Comparison of ENCODE assay signal across 11 mouse cellular contexts in genomic region chr5:28460556-28461350, GRCm38 (mm10). TPM values are rescaled to one million over a fixed set of nuclear protein-coding genes. Genes with fewer than 3 reads are reported as not detected.
DNase-seq lines count a peak whose midpoint lies in the region; ATAC-seq and TF ChIP-seq lines count a peak whose summit lies in the region.
"Had no signal": no experiment of that assay in that cellular context is flagged by ENCODE, and none has a peak within 500 bp of the region (broad histone marks: within the 10 kb centered on the region; RNA-seq: fewer than 3 reads in every experiment).

No protein-coding gene starts in this region.

- peak overlapping the region; percentile 71 for H3K4me2 ChIP-seq in lung, embryonic 14.5 days
- no peak overlapping the region for H3K4me2 ChIP-seq in embryonic facial prominence, embryonic 14.5 days (ENCODE audit: low read depth, low read length)
- peak overlapping the region; percentile 67 for H3K4me2 ChIP-seq in lung, embryonic 15.5 days
- H3K4me2 ChIP-seq in stomach, embryonic 16.5 days (ENCODE audit: low read depth, low read length): peak overlapping the region; percentile 52
- H3K4me2 ChIP-seq: embryonic facial prominence, embryonic 15.5 days; liver, embryonic 13.5 days had no signal

- peaks cover 98% of the 10 kb centered on the region for H3K27me3 ChIP-seq in lung, embryonic 14.5 days (ENCODE audit: insufficient read depth, low read length)
- H3K27me3 ChIP-seq in embryonic facial prominence, embryonic 14.5 days (replicated peaks; ENCODE audit: control insufficient read depth, insufficient read depth, low read length): peaks cover 98% of the 10 kb centered on the region
- H3K27me3 ChIP-seq in lung, embryonic 15.5 days: peaks cover 97% of the 10 kb centered on the region
- peaks cover 93% of the 10 kb centered on the region for H3K27me3 ChIP-seq in stomach, embryonic 16.5 days (ENCODE audit: control insufficient read depth, insufficient read depth, low read length)

- H3K4me1 ChIP-seq in lung, embryonic 14.5 days (ENCODE audit: insufficient read depth): no peaks in the 10 kb centered on the region
- peaks cover 9% of the 10 kb centered on the region for H3K4me1 ChIP-seq in embryonic facial prominence, embryonic 14.5 days (ENCODE audit: control insufficient read depth, insufficient read depth, low read length)
- peaks cover 40% of the 10 kb centered on the region for H3K4me1 ChIP-seq in lung, embryonic 15.5 days
- peaks cover 23% of the 10 kb centered on the region for H3K4me1 ChIP-seq in stomach, embryonic 16.5 days (ENCODE audit: control insufficient read depth, insufficient read depth, low read length)

- H3K27ac ChIP-seq in lung, embryonic 14.5 days (ENCODE audit: low read depth): peak overlapping the region; percentile 98
- no peak overlapping the region for H3K27ac ChIP-seq in embryonic facial prominence, embryonic 14.5 days (replicated peaks; ENCODE audit: low read depth, low read length)
- H3K27ac ChIP-seq in lung, embryonic 15.5 days: peak overlapping the region; percentile 97
- peak overlapping the region; percentile 14; the same call in 1 of the 2 replicates for H3K27ac ChIP-seq in stomach, embryonic 16.5 days (ENCODE audit: low read length)
- H3K27ac ChIP-seq in left cerebral cortex, adult 2 months: no peak overlapping the region
- H3K27ac ChIP-seq: embryonic facial prominence, embryonic 15.5 days; heart, adult 2 months; liver, embryonic 13.5 days had no signal

- under 1% methylated on average over 17 of the region's 17 CpGs for WGBS in lung, embryonic 14.5 days
- 1% methylated on average over 15 of the region's 17 CpGs for WGBS in embryonic facial prominence, embryonic 14.5 days
- under 1% methylated on average over 17 of the region's 17 CpGs for WGBS in lung, embryonic 15.5 days
- 4% methylated on average over 17 of the region's 17 CpGs for WGBS in stomach, embryonic 16.5 days

- no peak for ATAC-seq in lung, embryonic 14.5 days (ENCODE audit: insufficient read depth)
- no peak for ATAC-seq in embryonic facial prominence, embryonic 14.5 days (ENCODE audit: low read depth)
- ATAC-seq in lung, embryonic 15.5 days (ENCODE audit: borderline replicate concordance, extremely low read depth, low FRiP score, low TSS enrichment): no peak
- no peak for ATAC-seq in stomach, embryonic 16.5 days (ENCODE audit: insufficient read depth, low FRiP score)

- no peak for TF ChIP-seq CTCF in lung, embryonic 14.5 days (IDR thresholded peaks at IDR 0.05; ENCODE audit: low read depth)
- no peak for TF ChIP-seq CTCF in left cerebral cortex, adult 2 months (IDR thresholded peaks at IDR 0.05)

- H3K4me3 ChIP-seq in lung, embryonic 14.5 days (ENCODE audit: low read depth, low read length): peak overlapping the region; percentile 57
- no peak overlapping the region for H3K4me3 ChIP-seq in embryonic facial prominence, embryonic 14.5 days (ENCODE audit: low read depth, low read length)
- peak overlapping the region; percentile 24; the same call in 1 of the 2 replicates for H3K4me3 ChIP-seq in lung, embryonic 15.5 days
- H3K4me3 ChIP-seq in stomach, embryonic 16.5 days (replicated peaks; ENCODE audit: low read length): 0 out of 2 replicates have a peak overlapping the region, but pooled peaks have one; percentile 0
- no peak overlapping the region for H3K4me3 ChIP-seq in left cerebral cortex, adult 2 months
- H3K4me3 ChIP-seq: embryonic facial prominence, embryonic 15.5 days; heart, adult 2 months; liver, embryonic 13.5 days had no signal

- no peaks in the 10 kb centered on the region for H3K36me3 ChIP-seq in lung, embryonic 14.5 days (ENCODE audit: insufficient read depth)
- no peaks in the 10 kb centered on the region for H3K36me3 ChIP-seq in embryonic facial prominence, embryonic 14.5 days (ENCODE audit: control insufficient read depth, insufficient read depth, low read length)
- H3K36me3 ChIP-seq in lung, embryonic 15.5 days: no peaks in the 10 kb centered on the region
- no peaks in the 10 kb centered on the region for H3K36me3 ChIP-seq in stomach, embryonic 16.5 days (ENCODE audit: control insufficient read depth, insufficient read depth, low read length)
- H3K36me3 ChIP-seq: embryonic facial prominence, embryonic 15.5 days; liver, embryonic 13.5 days had no signal

- DNase-seq in lung, embryonic 14.5 days: peak; percentile 33
- DNase-seq in lung, postnatal 14 days: no peak
- DNase-seq in embryonic facial prominence, embryonic 14.5 days (ENCODE audit: low spot score): peak; percentile 33
- no peak for DNase-seq in left cerebral cortex, adult 2 months (ENCODE audit: extremely low spot score in 1 of 2, low spot score in 2 of 2)
- DNase-seq in right cerebral cortex, postnatal 10 days (ENCODE audit: low spot score in 2 of 2): no peak
- DNase-seq: heart, adult 2 months; liver, embryonic 13.5 days had no signal

- H3K9me3 ChIP-seq in lung, embryonic 14.5 days (ENCODE audit: low read depth, low read length): no peaks in the 10 kb centered on the region
- no peaks in the 10 kb centered on the region for H3K9me3 ChIP-seq in embryonic facial prominence, embryonic 14.5 days (ENCODE audit: control insufficient read depth, low read length)
- no peaks in the 10 kb centered on the region for H3K9me3 ChIP-seq in lung, embryonic 15.5 days
- no peaks in the 10 kb centered on the region for H3K9me3 ChIP-seq in stomach, embryonic 16.5 days (replicated peaks; ENCODE audit: control insufficient read depth, low read length)
- H3K9me3 ChIP-seq: embryonic facial prominence, embryonic 15.5 days; liver, embryonic 13.5 days had no signal

- H3K9ac ChIP-seq in lung, embryonic 14.5 days: peak overlapping the region; percentile 13; the same call in 1 of the 2 replicates
- no peak overlapping the region for H3K9ac ChIP-seq in embryonic facial prominence, embryonic 14.5 days (ENCODE audit: low read depth, low read length)
- no peak overlapping the region; the same call in 1 of the 2 replicates for H3K9ac ChIP-seq in lung, embryonic 15.5 days
- H3K9ac ChIP-seq in stomach, embryonic 16.5 days (ENCODE audit: low read length): no peak overlapping the region
- H3K9ac ChIP-seq: embryonic facial prominence, embryonic 15.5 days; liver, embryonic 13.5 days had no signal

- intact Hi-C loops in left cerebral cortex, adult 2 months (cut with DNase I): no loop called here

RNA-seq across cellular contexts. Expression of gene Shh, which starts 6.3 kb away (rescaled TPM):
- polyA plus RNA-seq in lung, embryonic 14.5 days (2014; fragmentation: Nextera tagmentation; extraction: Ambion mirVana): 5.9 and 6.3 TPM in 2 replicates
- 0.47 and 0.56 TPM in 2 replicates for polyA plus RNA-seq in embryonic facial prominence, embryonic 14.5 days (2014; fragmentation: Nextera tagmentation; extraction: Ambion mirVana)
- polyA plus RNA-seq in lung, embryonic 15.5 days (2015; fragmentation: Nextera tagmentation; extraction: Ambion mirVana): 12.0 and 12.6 TPM in 2 replicates
- polyA plus RNA-seq in stomach, embryonic 16.5 days (2015; fragmentation: Nextera tagmentation; extraction: Ambion mirVana): 3.4 and 4.1 TPM in 2 replicates
- total RNA-seq in left cerebral cortex, adult 2 months (2021): 1 to 10 TPM; 3.2 TPM
- total RNA-seq: heart, adult 2 months; MEL had no signal
- polyA plus RNA-seq: heart, adult 2 months; liver, embryonic 13.5 days had no signal

Comparison
In these comparisons a context has a peak if more than half of its experiments do, and no peak if none do; other contexts are left out.
1. DNase-seq: peak in lung, embryonic 14.5 days (single experiment) and embryonic facial prominence, embryonic 14.5 days (single experiment); none in lung, postnatal 14 days (single experiment), left cerebral cortex, adult 2 months (0 of 2) and right cerebral cortex, postnatal 10 days (0 of 2).
2. H3K27ac ChIP-seq: peak in lung, embryonic 14.5 days (single experiment), lung, embryonic 15.5 days (single experiment) and stomach, embryonic 16.5 days (single experiment); none in embryonic facial prominence, embryonic 14.5 days (single experiment) and left cerebral cortex, adult 2 months (single experiment).
3. H3K4me3 ChIP-seq: peak in lung, embryonic 14.5 days (single experiment), lung, embryonic 15.5 days (single experiment) and stomach, embryonic 16.5 days (single experiment); none in embryonic facial prominence, embryonic 14.5 days (single experiment) and left cerebral cortex, adult 2 months (single experiment).